Mouse (Mus musculus) embryonic facial prominence, embryonic 12.5 days (tissue): Measurements from ENCODE around the gene Gfra4. TPM values are rescaled to one million over a fixed set of nuclear protein-coding genes. Genes with fewer than 3 reads are reported as not detected.

Source experiments
- ATAC-seq: fragments of 200-750 bp; cut with Nextera tagmentation; 2 replicates; pipeline ENCODE4 v1.8.0; 2017; ENCODE audit not compliant: insufficient number of reproducible peaks, insufficient read depth, low FRiP score, low TSS enrichment
- H3K27ac ChIP-seq: fragments of 300-500 bp; sonication (generic); 2 replicates; pipeline ENCODE4 v1.5.1; 2016; ENCODE audit warnings: mild to moderate bottlenecking
- H3K27me3 ChIP-seq: fragments of 300-500 bp; sonication (generic); 2 replicates; pipeline ENCODE4 v1.6.1; 2016; ENCODE audit warnings: mild to moderate bottlenecking, moderate library complexity
- H3K36me3 ChIP-seq: fragments of 300-500 bp; sonication (generic); 2 replicates; pipeline ENCODE4 v1.6.1; 2016; ENCODE audit warnings: mild to moderate bottlenecking
- H3K4me1 ChIP-seq: fragments of 300-500 bp; sonication (generic); 2 replicates; pipeline ENCODE4 v1.6.1; 2016
- H3K4me2 ChIP-seq: fragments of 300-500 bp; sonication (generic); replicated peaks from 2 replicates; pipeline ENCODE4 v1.6.1; 2016; ENCODE audit warnings: mild to moderate bottlenecking, moderate library complexity
- H3K4me3 ChIP-seq: fragments of 300-500 bp; sonication (generic); 2 replicates; pipeline ENCODE4 v1.5.1; 2016; ENCODE audit warnings: mild to moderate bottlenecking
- H3K9ac ChIP-seq: fragments of 300-500 bp; sonication (generic); 2 replicates; pipeline ENCODE4 v1.6.1; 2016; ENCODE audit warnings: mild to moderate bottlenecking, moderate library complexity
- H3K9me3 ChIP-seq: fragments of 300-500 bp; sonication (generic); 2 replicates; pipeline ENCODE4 v1.6.1; 2016; ENCODE audit warnings: mild to moderate bottlenecking, moderate library complexity
- WGBS: fragments of 180-500 bp; shearing (Covaris S2); methylation state at CpG from one replicate; pipeline ENCODE4 v1.1.7; 2016; 5-methylcytosine and 5-hydroxymethylcytosine counted together
- microRNA-seq: library from miRNA; unstranded; fragments of <30 nt; microRNA quantifications from one replicate; pipeline ENCODE4, GENCODE M21; 2017
- polyA plus RNA-seq: library from polyadenylated mRNA; unstranded; fragments of >200 nt; fragmentation: Nextera tagmentation; extraction: Ambion mirVana; gene quantifications from 2 replicates; pipeline ENCODE4 v1.2.1, GENCODE M21; 2016

The Gfra4 gene
- polyA plus RNA-seq, 1 experiment from 2014 or later, result 25.0 TPM

DNA sequence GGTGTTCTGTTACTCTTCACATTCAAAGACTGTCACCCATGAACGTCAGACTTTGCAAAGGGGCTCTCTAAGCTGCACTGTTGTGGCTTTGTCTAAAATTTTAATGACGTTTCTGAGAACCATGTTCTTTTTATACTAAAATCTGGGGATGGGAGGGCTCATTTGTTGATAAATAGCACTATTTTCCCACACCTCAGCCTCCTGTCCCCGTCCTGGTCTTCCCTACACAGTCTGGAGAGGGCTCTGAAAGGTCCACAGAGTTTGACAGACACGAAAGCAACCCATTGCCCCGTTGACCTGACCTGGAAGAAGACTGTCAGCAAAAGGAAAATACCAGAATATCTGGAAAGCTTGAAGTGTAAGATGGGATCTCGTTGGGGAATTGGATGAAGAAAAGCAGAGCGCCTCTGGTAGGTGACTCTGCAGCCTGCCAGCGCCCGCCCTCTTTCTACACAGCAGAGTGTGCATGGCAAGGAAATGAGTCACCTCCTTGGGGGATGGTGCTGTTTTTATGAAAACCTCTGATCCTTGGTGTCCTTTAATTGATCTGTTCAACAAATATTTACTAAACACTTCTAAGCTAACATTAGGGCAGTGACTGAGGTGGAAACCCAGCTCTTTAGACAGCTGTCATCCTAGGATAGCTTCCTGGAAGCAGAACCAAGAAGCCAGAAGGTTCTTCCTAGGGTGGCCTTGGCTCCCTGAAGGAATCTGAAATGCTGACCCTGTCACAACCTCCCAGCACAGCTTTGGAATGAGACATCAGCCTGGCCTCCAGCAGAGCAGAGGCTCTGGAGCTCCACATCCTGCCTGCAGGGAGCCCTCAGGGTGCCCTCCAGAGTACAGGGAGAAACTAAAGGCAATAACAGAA is 13.6 kb downstream of the Gfra4 start:
- H3K36me3 ChIP-seq, result peaks cover 17% of the 10 kb centered on the region
- H3K9me3 ChIP-seq, result no peaks in the 10 kb centered on the region; the same call in 1 of the 2 replicates
- no peak for ATAC-seq
- no peak overlapping the region for H3K9ac ChIP-seq
- no peaks in the 10 kb centered on the region for H3K27me3 ChIP-seq
- no peak overlapping the region for H3K4me2 ChIP-seq
- 65% methylated on average over 9 of the region's 9 CpGs for WGBS
- no peak overlapping the region for H3K27ac ChIP-seq
- no peaks in the 10 kb centered on the region for H3K4me1 ChIP-seq
- H3K4me3 ChIP-seq, result no peak overlapping the region

DNA sequence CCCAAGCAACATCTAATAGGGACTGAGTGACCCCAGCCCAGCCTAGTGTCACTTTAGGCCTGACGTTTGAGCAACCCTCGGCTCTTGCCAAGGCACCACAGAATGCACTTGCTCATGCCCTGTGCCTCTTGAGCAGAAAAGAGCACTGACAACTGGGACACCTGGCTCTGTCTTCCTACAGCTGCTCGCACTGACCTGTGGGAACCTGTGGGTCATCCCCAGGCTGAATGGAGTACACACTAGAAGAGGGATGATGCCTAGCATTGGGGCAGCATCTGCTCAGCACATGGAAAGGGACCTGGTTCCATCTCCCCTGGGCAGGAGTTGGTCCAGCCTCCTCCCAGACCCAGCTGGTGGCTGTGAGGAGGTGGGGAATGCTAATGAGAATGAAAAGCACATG is 15.9 kb downstream of the Gfra4 start:
- Histone ChIP-seq H3K4me2 (no peak overlapping the region), H3K4me3 (no peak overlapping the region), H3K27me3 (no peaks in the 10 kb centered on the region), H3K9ac (no peak overlapping the region), H3K9me3 (no peaks in the 10 kb centered on the region), H3K4me1 (no peaks in the 10 kb centered on the region), H3K36me3 (peaks cover 32% of the 10 kb centered on the region), H3K27ac (no peak overlapping the region)
- ATAC-seq, result no peak
- 83% methylated on average over 3 of the region's 3 CpGs for WGBS

DNA sequence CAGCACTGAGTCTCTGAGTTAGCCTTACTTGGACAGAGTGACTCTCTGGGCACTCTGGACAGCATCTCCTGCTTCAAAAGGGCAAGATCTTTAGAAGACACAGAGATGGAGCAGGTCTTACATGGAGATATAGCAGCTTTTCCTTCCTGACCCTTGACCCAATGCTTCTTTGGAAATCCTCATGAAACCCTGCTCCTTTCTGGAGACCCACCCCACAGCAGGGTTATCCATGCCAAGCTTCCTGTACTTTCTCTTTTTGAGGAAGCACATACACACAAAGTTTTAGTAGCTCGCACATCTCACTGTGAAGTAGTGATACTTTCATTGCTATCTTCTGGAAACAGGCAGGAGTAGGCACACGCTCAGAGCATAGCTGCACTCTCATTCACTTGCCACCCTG is 17.7 kb downstream of the Gfra4 start:
- Histone ChIP-seq H3K36me3 (peaks cover 40% of the 10 kb centered on the region), H3K9me3 (no peaks in the 10 kb centered on the region), H3K4me2 (no peak overlapping the region), H3K4me1 (no peaks in the 10 kb centered on the region), H3K27ac (no peak overlapping the region), H3K27me3 (no peaks in the 10 kb centered on the region), H3K9ac (no peak overlapping the region), H3K4me3 (no peak overlapping the region)
- 94% methylated on average over 2 of the region's 2 CpGs for WGBS
- no peak for ATAC-seq

DNA sequence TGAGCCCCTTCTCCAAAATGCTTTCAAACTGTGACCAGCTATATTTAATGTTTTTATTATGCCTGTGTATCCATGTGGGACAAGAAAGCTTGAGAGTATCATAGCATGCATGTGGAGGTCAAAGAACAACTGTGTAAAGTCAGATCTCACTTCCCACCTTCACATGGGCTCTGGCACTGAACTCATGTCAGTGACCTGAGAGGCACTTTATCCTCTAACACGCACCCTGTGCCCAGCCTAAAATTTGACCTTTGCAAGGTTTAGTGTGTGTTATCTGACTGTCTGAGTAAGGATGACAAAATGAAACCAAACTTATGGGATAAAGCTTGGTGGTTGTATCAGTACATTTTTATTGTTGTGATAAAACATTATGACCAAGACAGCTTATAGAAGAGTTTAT is 32.3 kb downstream of the Gfra4 start:
- Histone ChIP-seq H3K36me3 (peaks cover 43% of the 10 kb centered on the region), H3K27me3 (no peaks in the 10 kb centered on the region), H3K4me3 (no peak overlapping the region), H3K27ac (no peak overlapping the region), H3K4me2 (no peak overlapping the region), H3K4me1 (no peaks in the 10 kb centered on the region), H3K9ac (no peak overlapping the region), H3K9me3 (no peaks in the 10 kb centered on the region)
- WGBS, result 89% methylated on average over 1 of the region's 1 CpGs
- ATAC-seq, result no peak

DNA sequence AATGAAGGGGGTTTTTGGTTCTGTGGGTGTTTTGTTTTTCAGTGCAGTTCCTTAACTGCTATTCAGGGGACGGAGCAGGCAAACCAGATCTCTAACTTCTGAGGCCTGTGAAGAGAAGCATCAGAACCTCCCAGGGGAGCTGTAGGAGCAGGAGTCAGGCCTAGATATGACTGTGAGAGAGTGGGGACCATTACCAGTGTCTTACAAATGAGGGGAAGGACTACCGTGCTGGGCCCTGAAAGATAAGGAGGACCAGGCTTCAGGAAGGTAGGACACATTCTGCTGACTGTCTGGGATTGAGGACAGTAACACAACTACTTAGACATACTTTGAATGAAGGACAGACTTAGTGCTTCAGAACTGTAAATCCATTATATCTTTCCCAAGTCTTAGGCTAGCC is 33.8 kb downstream of the Gfra4 start:
- WGBS, result 87% methylated on average over 2 of the region's 2 CpGs
- H3K27ac ChIP-seq, result no peak overlapping the region
- H3K4me2 ChIP-seq, result no peak overlapping the region
- H3K9ac ChIP-seq, result no peak overlapping the region
- H3K4me1 ChIP-seq, result no peaks in the 10 kb centered on the region
- H3K9me3 ChIP-seq, result no peaks in the 10 kb centered on the region
- no peaks in the 10 kb centered on the region for H3K27me3 ChIP-seq
- no peak overlapping the region for H3K4me3 ChIP-seq
- peaks cover 43% of the 10 kb centered on the region for H3K36me3 ChIP-seq
- no peak for ATAC-seq

DNA sequence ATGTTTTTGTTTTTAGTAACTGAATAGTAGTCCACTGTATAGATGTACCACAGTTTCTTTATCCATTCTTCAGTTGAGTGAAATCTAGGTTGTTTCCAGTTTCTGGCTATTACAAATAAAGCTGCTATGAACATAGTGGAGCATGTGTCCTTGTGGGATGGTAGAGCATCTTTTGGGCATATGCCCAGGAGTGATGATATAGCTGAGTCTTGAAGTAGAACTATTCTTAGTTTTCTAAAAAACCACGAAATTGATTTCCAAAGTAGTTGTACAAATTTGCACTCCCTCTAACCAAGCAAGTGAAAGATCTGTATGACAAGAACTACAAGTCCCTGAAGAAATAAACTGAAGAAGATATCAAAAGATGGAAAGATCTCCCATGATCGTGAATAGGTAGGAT is 50.1 kb downstream of the Gfra4 start:
- no peaks in the 10 kb centered on the region for H3K4me1 ChIP-seq
- no peak overlapping the region for H3K4me2 ChIP-seq
- H3K4me3 ChIP-seq, result no peak overlapping the region
- no peaks in the 10 kb centered on the region for H3K9me3 ChIP-seq
- H3K9ac ChIP-seq, result no peak overlapping the region
- no peaks in the 10 kb centered on the region for H3K27me3 ChIP-seq
- no peak for ATAC-seq
- H3K27ac ChIP-seq, result no peak overlapping the region
- peaks cover 10% of the 10 kb centered on the region for H3K36me3 ChIP-seq
- WGBS, result 92% methylated on average over 2 of the region's 2 CpGs

Small RNAs within 50 kb of the gene (microRNA-seq; reads per million reads assigned to microRNA genes)
- gene Mir6973b, result not detected

Other genes with a start within 250 kb of the Gfra4 start
- 44.6 and 55.4 TPM in 2 replicates for gene 4930402H24Rik, start 136.7 kb downstream of the Gfra4 start, polyA plus RNA-seq
- 10.1 and 11.0 TPM in 2 replicates for gene Atrn, start 136.6 kb downstream of the Gfra4 start, polyA plus RNA-seq
- 7.4 and 7.5 TPM in 2 replicates for gene Adam33, start 20.7 kb upstream of the Gfra4 start, polyA plus RNA-seq
- gene Siglec1, start 43.7 kb upstream of the Gfra4 start, polyA plus RNA-seq, result 0.08 and 0.11 TPM in 2 replicates
- 15.9 and 17.7 TPM in 2 replicates for gene Hspa12b, start 84.2 kb upstream of the Gfra4 start, polyA plus RNA-seq
- not detected in 2 replicates for gene Gm11037, start 90.4 kb upstream of the Gfra4 start, polyA plus RNA-seq
- 74.1 and 79.5 TPM in 2 replicates for gene 1700037H04Rik, start 117.0 kb upstream of the Gfra4 start, polyA plus RNA-seq
- 12.6 and 14.8 TPM in 2 replicates for gene Cenpb, start 137.0 kb upstream of the Gfra4 start, polyA plus RNA-seq
- gene Cdc25b, start 143.9 kb upstream of the Gfra4 start, polyA plus RNA-seq, result 48.8 and 52.3 TPM in 2 replicates
- gene Spef1, start 144.2 kb upstream of the Gfra4 start, polyA plus RNA-seq, result 4.9 and 5.2 TPM in 2 replicates
- 29.7 and 31.5 TPM in 2 replicates for gene Ap5s1, start 164.0 kb upstream of the Gfra4 start, polyA plus RNA-seq
- 16.3 and 18.1 TPM in 2 replicates for gene Mavs, start 191.0 kb upstream of the Gfra4 start, polyA plus RNA-seq
- 61.8 and 61.9 TPM in 2 replicates for gene Pank2, start 219.4 kb upstream of the Gfra4 start, polyA plus RNA-seq